Mouse (Mus musculus) MEL (cell line): ENCODE measurements around the gene Thada.

Experiments
- CTCF ChIP-seq, 3 experiments: IDR thresholded peaks in 2 of 3; conservative IDR thresholded peaks in 1 of 3; 2 replicates each; pipeline ENCODE4 v1.5.1; 2011 to 2012; ENCODE audit warnings: low read length in 3 of 3, low read depth in 2 of 3, mild to moderate bottlenecking in 2 of 3, improper control_type of control experiment in 1 of 3, inconsistent platforms in 1 of 3, mixed read lengths in 1 of 3, moderate library complexity in 1 of 3; ENCODE audit not compliant: control insufficient read depth in 1 of 3, insufficient read depth in 1 of 3, poor library complexity in 1 of 3, severe bottlenecking in 1 of 3
- ETS1 ChIP-seq: IDR thresholded peaks from 2 replicates; pipeline ENCODE4 v1.6.1; 2012; ENCODE audit warnings: low read depth, mild to moderate bottlenecking, inconsistent platforms, low read length, improper control_type of control experiment, moderate library complexity
- MAX ChIP-seq: IDR thresholded peaks from 2 replicates; pipeline ENCODE4 v1.6.1; 2011; ENCODE audit warnings: low read length, improper control_type of control experiment
- MAZ ChIP-seq: IDR thresholded peaks from 2 replicates; pipeline ENCODE4 v1.6.1; 2012; ENCODE audit warnings: low read depth, mild to moderate bottlenecking, inconsistent platforms, low read length, improper control_type of control experiment
- MYC ChIP-seq: IDR thresholded peaks from 2 replicates; pipeline ENCODE4 v1.6.1; 2011; ENCODE audit warnings: low read depth, mild to moderate bottlenecking, low read length, improper control_type of control experiment, moderate library complexity
- NELFE ChIP-seq: IDR thresholded peaks from 2 replicates; pipeline ENCODE4 v1.6.1; 2011; ENCODE audit warnings: low read depth, low read length, improper control_type of control experiment
- POLR2A ChIP-seq, 2 experiments: IDR thresholded peaks; 2 replicates each; pipeline ENCODE4 v1.6.1; 2011 to 2012; ENCODE audit warnings: low read length in 2 of 2, mild to moderate bottlenecking in 2 of 2, control low read depth in 1 of 2, improper control_type of control experiment in 1 of 2, low read depth in 1 of 2, moderate library complexity in 1 of 2; ENCODE audit not compliant: control insufficient read depth in 1 of 2, insufficient read depth in 1 of 2, poor library complexity in 1 of 2
- TAL1 ChIP-seq: IDR thresholded peaks from 2 replicates; pipeline ENCODE4 v1.6.1; 2012; ENCODE audit warnings: mild to moderate bottlenecking, inconsistent platforms, low read length, moderate library complexity, mixed read lengths
- TBP ChIP-seq: IDR thresholded peaks from 2 replicates; pipeline ENCODE4 v1.8.0; 2011; ENCODE audit warnings: low read depth, low read length, improper control_type of control experiment
- USF2 ChIP-seq, 2 experiments: IDR thresholded peaks; 2 replicates each; pipeline ENCODE4 v1.6.1; 2011 to 2012; ENCODE audit warnings: improper control_type of control experiment in 2 of 2, low read length in 2 of 2, borderline replicate concordance in 1 of 2, inconsistent platforms in 1 of 2, low read depth in 1 of 2, mild to moderate bottlenecking in 1 of 2; ENCODE audit not compliant: insufficient read depth in 1 of 2
- ZC3H11A ChIP-seq: IDR thresholded peaks from 2 replicates; pipeline ENCODE4 v1.6.1; 2012; ENCODE audit warnings: low read depth, mild to moderate bottlenecking, inconsistent platforms, low read length, improper control_type of control experiment
- ZMIZ1 ChIP-seq: IDR thresholded peaks from 2 replicates; pipeline ENCODE4 v1.6.1; 2012; ENCODE audit warnings: low read depth, mild to moderate bottlenecking, inconsistent platforms, low read length, improper control_type of control experiment, moderate library complexity
- ZNF384 ChIP-seq: IDR thresholded peaks from 2 replicates; pipeline ENCODE4 v1.6.1; 2012; ENCODE audit warnings: low read depth, mild to moderate bottlenecking, inconsistent platforms, low read length, improper control_type of control experiment

DNA sequence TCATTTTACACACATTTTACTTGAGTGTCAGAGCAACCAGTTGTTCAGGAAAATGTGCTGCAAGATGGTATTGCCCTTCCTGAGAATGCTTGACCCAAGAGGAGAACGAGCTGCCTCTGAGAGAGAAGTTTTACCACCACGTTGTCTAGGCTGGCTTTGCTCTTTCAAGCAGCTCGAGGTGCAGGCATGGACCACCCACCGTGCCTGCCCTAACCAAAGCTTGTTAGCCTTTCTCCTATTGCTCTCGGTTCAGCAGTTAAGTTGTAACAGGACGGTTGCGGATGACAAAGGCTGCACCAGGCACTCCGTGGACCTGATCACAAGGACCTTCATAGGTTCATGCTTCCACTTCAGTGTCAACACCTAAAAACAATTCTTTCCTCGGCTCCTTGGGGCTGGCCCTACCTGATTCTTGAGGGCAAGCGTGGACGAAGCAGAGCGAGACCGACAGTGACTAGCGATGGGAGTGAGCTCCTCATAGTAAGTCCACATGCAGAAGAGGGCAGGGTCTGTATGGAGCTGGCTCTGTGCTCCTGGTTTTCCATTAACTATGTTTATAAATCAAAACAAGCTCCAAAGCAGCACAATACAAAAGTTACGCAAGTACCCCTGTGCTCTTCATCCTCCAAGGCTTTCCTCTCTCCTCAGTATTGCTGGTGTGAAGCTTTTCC is 241.7 kb downstream of the Thada start:
- TF ChIP-seq NELFE (no peak), ETS1 (no peak), MAX (no peak), ZC3H11A (no peak), ZMIZ1 (no peak), TBP (no peak), USF2 (IDR thresholded peaks at IDR 0.05; ENCODE audit: borderline replicate concordance in 1 of 2, insufficient read depth in 1 of 2, low read depth in 1 of 2, low read length in 2 of 2) (no peak), MYC (no peak), CTCF (IDR thresholded peaks at IDR 0.05 in 2 of 3, conservative IDR thresholded peaks at IDR 0.05 in 1 of 3; ENCODE audit: control insufficient read depth in 1 of 3, insufficient read depth in 1 of 3, low read depth in 2 of 3, low read length in 3 of 3, poor library complexity in 1 of 3, severe bottlenecking in 1 of 3) (no peak), POLR2A (IDR thresholded peaks at IDR 0.05; ENCODE audit: control insufficient read depth in 1 of 2, insufficient read depth in 1 of 2, low read depth in 1 of 2, low read length in 2 of 2, poor library complexity in 1 of 2) (no peak), MAZ (no peak), ZNF384 (no peak), TAL1 (no peak)
